Mouse (Mus musculus) spleen, postnatal 14 days (tissue): Measurements from ENCODE around the gene Tmtc1.

Experiments
- DNase-seq, 2 experiments: peaks; one replicate each; pipeline ENCODE4 v3.0.0; 2021 to 2022; ENCODE audit warnings: low spot score in 2 of 2

The Tmtc1 gene

DNA sequence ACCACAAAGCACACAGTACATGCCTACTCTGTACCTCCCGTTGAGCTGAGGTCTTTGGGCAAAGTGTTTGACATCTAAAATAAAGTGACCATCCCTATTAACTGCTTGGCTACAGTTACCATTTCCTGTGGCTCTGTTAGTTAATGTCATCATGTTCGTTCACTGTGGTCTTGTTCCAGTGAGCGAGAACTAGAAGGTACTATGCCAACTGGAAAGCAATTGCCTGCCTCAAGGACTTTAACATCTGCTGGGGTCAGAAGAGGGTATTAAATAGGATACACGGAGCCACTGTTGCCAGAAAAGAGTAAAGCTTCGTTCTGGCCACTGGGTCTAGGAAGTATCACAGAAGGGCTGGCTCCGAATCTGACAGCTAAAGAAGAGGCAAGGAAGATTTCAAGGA, 23.8 kb downstream of the Tmtc1 start:
- DNase-seq, result no peak

DNA sequence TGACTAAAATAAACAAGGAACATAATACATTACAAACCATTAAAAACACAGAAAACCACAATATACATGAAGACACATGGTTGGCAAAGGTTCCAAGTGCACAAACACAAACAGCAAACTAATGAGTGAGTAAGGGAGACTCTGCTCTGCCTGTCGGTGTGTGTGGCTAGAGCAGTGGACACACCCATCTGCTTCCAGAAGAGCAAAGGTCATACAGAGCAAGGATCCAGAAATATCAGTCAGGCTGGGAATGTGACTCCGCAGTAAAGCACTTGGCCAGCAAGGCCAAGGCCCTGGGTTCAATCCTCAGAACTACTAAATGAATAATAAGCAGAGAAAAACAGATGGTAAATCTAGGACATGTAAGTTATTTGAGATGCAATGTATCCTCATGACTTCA, 27.6 kb downstream of the Tmtc1 start:
- DNase-seq, result no peak

DNA sequence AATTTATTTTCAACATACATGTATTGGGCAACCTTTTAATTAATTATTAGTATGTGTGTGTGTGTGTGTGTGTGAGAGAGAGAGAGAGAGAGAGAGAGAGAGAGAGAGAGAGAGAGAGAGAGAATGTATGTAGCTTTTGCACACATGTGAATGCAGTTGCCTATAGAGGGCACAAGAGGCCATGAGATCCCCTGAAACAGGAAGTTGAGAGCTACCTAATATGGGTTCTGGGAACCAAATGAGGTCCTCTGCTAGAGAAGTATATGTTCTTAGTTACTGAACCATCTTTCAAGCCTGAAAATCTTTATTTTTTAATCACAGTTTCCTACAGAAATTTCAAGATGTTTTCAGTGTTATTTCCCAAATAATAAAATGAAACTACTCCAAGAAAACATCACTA, 30.6 kb downstream of the Tmtc1 start:
- DNase-seq, result no peak

DNA sequence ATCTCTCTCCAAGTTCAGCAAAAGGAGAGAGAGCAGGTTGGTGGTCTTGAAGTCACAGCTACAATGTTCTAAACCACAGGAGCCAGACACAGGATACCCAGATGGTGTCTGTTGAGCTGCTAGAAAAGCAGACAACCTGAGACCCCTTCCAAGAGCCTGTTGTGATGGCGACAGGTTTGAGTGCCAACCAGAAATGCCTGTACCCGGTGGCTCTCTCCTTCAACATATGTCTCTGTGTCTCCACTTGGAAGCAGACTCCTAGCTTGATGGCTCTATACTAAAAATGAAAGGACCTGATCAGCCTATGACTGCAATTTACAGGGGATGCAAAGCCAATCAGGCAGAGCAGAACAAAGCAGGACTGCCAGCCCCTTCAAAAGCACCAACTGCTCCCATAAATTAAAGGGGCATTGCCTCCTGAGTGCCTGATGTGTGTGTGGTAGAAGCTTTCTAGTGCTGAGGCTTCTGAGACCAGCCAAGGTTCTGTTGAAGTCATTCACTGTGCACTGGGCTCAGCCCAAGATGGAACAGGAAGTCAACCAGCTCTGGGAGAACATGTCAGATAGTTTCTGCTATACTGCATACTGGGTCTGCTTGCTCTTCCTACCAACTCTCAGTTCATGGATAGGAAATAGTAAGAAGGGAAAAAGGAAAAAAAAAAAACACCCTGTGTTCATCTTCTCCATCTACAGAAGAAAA, 37.2 kb downstream of the Tmtc1 start:
- no peak for DNase-seq

DNA sequence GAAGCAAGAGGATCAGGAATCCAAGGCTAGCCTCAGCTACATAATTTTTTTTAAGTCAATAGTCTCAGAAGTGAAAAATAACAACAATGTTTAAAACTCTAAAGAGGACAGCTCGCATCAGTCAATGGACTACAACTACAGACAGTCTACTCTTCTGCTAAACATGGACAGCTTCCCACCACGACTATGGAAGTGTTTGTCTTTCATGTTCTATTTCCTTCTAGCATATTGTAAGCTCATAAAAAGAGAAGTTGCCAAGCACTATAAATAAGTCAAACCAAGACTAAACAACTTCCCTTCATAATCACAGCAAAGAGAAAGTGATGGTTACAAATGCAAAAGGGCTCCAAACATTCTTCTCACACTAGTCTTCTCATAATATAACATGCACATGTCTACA, 38.6 kb downstream of the Tmtc1 start:
- DNase-seq, result no peak

DNA sequence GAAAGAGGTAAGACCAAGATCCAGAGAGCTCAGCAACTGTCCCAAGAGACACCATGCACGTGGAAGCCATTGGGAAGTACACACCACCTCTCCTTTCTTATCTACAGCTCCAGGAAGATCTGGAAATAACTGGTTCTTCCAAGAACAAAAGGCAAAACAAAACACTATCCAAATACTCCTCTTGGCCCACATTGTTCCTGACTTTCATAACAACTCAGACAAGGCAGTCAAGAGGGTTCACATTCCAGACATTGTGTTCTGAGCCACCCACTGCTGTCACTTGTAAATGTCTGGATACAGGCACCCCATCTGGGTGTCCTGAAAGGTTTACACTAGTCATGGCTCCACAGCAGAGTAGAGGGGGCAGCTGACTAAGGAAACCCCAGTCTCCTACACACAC, 39.7 kb downstream of the Tmtc1 start:
- no peak for DNase-seq

DNA sequence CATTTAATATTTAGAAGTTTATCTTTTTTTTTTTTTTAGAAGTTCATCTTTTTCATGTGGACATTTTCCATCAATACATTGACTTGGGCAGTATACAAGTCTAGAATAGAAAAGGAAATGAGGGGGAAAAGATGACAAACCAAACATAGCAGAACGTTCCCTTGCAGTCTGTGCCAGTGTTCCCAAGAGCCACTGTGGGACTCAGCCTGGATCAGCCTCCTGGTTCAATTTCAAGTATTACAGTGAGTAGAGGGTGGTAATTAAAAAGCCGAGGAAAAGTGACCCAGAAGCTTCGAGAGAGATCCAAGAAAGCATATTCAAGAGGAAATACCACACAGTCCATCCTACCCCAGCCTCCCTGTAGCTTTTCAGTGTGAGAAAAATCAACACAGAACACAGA, 40.4 kb downstream of the Tmtc1 start:
- DNase-seq, result no peak

DNA sequence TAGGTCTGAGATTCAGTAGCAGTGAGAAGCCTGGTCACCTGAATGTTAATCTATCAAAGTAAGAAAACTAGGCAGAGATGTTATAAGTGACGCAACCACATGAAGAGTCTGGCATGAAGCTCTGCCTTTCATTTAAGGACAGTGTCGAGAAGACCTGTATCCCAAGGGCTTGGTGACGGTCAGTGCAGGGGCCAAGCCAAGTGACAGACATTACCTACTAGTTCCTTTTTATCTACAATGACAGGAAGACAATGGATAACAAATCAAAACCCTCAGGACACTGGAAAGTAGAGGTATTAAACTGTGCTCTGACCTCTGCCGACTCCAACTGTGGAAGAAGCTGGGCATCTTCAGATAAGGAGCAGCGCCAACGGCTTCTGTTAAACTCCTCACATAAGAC, 43.2 kb downstream of the Tmtc1 start:
- DNase-seq, result no peak

DNA sequence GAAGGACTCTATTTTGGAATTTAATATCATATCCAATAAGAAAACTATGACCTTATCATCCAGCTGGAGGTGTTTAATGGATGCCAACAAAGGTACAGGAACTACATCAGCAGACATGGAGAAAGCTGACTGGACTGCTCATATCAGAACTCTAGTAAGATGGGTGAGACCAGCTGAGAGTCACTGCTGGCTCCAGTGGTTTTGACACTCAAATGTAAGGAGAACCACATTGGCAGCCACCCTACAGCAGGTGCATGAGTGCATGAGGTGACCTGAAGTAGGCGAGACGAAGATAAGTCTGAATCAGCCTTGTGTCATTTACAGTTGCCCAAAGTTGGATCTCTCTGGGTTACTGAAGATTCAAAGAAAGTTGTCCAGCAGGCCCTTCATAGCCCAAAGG, 44.6 kb downstream of the Tmtc1 start:
- no peak for DNase-seq

DNA sequence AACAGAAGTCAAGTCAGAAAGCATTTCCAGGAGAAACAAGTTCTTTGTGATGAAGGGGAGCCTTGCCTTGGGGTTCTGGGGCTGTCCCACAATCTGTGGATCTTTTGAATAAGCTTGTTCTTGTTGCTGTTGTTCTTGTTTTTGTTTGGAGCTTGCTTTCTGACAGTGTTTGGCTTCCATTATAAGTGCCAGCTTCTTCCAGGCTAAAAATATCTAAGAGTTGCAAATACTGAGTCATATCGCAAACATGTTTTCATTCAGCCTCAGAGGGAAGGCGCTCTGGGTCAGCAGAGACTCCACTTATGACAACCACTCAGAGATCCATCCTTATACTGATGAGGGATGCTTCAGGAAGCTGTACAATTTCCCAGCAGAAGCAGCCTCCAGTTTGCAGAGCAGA, 45.3 kb downstream of the Tmtc1 start:
- DNase-seq, result no peak

DNA sequence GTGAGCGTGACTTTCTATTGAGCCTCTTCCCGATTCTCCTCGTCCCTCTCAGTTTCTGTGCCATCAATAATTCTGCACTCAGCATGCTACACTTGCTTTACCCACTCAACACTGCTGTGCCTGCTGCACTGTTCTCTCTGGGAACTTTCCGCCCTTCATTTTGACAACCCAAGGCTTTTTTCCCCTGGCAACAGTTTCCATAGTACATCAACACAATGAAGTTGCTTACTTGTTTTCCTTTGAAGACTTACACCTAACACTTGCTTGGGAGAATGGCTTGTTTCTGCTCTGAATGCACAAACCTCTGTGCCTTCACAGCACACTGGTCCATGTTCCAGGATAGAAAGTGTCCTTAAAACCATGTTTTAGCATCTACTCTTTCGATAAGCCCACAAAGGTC, 46.9 kb downstream of the Tmtc1 start:
- no peak for DNase-seq

DNA sequence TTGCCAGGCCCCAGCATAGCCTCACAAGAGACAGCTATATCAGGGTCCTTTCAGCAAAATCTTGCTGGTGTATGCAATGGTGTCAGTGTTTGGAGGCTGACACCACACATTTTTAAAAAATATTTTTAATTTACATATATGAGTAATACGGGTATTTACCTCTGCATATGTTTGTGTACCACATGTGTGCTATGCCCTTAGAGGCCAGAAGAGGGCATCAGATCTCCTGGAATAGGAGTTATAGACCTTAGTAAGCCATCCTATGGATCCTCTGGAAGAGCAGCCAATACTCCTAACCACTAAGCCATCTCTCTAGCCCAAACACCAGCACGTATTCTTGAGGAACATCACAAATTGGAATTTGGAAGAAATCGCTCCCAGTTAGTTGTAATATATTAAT, 48.9 kb downstream of the Tmtc1 start:
- no peak for DNase-seq

DNA sequence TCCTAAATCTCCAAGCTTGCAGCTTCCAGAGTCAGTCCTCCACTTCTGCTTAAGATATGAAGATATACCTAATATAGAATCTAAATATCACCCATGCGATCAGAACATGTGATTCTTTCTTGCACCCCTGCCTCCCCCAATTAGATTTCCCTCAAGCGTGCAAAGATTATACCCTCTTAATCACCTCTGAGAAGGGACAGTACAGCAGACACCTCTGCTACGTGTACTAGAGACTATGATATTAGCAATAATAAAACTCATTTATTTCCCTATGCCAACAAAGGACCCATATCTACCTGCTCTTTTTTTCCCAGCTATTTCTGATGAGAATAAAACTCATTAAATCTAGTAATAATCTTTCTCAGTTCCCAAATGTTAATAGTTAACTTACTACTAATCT, 49.9 kb downstream of the Tmtc1 start:
- no peak for DNase-seq

DNA sequence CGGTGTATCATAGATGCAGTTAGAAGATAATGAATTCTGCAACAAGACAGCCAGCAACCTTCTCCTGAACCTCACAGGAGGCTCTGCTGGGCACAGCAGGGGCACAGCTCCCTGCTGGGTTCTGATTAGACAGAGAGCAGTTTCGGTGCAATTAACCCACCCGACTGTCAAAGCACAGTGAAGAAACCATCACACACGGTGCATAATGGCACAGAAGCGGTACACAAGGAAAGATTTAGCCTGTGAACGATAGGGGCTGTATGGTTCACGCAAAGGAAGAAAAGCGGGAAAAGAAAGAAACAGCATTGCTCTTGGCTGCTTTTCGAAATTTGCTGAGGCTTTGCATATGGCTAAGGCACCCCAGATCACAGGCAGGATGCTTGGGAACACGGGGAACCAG, 52.0 kb downstream of the Tmtc1 start:
- no peak for DNase-seq

DNA sequence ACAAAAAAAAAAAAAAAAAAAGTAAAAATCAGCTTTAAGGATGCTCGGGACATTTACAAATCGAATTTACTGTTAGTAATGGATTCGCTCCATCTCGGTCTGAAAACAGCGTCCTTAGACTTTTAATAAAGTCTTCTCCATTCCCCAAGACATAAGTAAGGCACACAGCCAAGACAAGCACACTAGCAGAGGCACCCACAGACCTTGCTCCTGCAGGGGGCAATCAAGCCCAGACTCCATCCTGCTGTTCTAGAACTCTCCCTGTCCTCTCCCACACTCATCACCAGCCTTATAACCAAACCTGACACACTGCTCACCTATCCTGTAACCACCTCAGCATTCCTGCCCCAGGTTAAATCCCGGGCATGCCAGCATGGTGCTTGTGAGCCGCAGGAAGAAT, 52.9 kb downstream of the Tmtc1 start:
- no peak for DNase-seq

DNA sequence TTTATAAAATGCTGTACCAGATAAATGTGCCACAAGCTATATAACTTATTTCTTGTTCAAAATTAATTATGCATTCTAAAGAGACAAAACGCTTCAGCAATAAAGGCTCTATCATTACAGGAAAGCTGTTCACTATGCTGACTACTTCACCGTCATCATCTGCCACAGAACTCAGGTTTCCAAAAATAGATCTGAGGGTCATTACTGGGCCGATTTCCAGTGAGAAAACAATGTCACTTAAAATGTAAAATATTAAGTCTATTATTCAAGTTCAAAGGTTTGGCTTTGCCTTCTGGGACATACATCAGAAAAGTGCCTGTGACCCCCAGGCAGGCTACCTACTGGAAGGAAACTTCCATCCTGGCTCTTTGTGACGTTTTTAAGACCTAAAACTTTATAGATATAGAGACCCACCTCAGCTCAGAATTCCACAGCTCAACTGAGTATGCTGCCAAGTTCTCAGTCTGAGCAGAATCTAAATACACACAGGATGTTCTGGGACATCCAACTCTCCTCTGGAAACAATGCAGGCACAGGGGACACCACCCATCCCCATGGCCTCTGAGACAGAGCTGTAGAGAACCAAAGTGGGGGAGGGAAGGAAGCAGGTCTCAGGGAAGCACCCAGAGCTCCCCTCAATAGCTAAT, 53.4 kb downstream of the Tmtc1 start:
- DNase-seq, result no peak

DNA sequence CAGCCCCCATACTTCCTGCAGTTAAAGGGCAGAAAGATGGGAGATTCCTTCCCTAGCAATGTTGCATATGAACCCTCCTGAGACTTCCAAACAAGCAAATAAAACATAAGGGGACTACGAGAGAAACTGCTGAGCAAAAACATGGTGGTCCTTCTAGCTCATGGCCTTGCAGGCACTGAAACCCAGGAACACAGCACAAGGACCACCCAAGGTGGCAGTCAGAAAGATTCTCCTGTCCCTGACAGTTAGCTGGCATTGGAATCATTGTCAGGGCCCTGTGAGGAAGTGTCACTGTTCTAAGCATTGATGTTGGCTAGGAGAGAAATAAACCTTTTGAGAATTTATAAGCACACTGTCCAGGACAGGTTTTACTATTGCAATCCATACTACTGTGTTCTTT, 56.2 kb downstream of the Tmtc1 start:
- no peak for DNase-seq

DNA sequence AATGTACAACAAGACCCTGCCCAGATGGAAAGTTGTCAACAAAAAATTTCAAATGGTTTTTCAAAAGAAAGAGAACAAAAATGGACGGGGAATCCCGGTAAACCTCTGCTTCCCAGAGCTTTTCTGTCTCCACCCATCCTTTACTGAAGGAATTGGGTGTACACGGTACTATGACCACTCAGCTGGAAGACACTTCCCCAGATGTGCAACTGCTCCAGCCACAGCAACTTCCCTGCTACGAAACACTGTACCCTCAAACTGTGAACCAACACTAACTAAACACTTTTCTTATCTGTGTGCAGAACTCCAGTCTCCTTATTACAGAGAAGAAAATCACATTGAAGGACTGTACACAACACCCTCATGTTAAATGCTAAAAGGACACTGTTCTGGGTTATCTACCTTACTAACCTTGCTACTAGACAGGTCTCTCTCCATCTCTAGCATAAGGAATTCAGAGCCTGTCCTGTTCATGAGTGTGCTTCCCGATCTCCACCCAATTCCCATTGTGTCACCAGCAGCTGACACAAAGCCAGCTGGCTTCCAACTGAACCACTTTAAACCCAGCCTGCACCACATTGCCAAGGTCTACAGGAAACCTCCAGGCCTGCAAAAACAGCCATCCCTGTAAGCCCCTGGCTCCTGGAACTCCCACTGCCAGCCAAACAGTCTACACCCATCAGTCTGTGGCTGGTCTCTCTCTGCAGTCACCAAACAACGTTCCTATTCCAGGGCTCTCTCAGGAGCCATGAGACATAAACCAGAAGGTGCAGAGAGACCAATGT, 59.9 kb downstream of the Tmtc1 start:
- no peak for DNase-seq

DNA sequence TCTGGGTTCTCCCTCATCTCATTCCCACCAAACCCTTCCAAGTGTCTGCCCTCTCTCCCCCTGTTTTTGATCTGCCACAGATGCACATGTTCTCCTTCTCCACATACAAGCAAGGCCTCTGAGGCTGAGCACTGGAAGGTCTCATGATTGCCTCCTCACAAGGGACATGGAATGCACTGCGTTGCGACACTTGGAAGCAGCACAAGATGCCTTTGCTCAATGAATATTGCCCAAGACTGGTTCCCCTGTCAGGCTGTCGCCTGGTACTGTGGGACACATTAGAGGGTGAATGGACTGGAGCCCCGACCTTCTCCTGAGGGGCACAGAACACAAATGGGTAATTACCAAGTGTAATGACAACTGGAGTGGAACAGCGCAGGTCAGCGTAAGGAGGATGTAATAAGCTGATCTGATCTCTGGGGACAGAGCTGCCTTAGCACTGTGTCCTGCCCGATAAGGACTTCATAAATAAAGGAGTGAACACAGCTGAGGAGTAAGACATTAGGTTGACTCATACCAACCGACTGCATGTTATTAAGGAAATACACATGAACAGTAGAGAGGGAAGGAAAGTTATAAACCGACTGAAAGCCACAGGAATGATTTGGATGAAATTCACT, 62.9 kb downstream of the Tmtc1 start:
- DNase-seq, result no peak

DNA sequence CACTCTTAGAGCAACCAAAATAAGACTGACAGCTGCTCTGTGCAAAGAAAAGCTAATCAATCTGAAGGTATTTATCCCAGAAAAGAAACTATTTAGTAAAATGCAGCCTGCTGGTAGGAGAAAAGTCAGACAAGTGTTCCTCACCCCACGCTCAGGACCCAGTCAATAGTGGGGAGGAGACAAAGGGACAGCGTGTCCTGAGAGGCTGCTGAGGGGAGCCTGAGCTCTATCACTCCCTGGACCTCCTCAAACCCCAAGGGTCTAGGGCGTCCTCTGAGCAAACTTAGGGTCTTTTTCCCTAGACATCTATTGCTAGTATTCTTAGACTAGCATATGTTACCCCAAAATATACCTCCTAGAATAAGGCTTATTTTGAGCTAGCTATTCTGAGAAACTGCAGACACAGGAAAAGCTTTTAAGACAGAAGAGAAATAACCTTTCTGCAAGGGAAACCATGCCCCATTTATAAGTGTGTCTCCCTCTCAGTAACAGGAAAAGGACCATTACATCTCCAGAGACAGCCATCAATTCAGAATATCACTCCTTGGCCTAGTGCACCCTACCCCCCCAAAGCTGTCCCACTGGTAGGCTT, 68.5 kb downstream of the Tmtc1 start:
- no peak for DNase-seq

DNA sequence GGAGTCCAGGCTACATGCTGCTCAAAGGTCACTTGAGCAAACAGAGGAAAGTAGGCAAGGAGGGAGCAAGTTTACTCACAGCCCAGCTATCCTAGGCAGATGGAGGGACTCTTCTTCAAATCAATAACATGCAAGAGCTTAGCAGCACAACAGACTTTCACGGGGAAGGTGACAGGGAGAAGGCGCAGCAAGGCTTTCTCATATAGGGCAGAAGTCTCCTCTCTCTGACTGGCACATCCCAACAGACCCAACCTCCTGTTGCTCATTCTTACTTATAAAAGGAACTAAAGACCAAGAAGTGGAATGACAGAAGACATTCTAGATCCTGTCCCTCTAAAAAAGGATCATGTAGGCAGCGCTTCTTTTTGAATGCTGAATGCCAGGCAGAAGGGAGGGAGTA, 69.2 kb downstream of the Tmtc1 start:
- no peak for DNase-seq

DNA sequence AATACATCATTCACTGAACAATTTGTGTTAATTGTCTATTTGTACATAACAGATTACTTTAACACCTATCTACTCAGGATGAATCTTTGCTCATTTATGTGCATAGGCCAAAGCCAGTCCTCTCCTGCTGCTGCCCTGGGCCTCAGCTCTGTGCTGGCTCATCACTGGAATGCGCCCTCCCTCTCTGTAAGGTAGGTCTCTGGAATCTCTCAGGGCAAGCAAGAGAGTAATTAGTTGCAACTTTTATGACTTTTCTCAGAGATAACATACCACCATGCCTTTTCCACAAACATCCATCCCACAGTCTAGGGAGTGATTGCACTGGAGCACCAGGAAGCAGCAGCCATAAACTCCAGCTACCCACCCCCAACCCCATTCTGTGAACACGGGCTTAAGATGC, 70.7 kb downstream of the Tmtc1 start:
- no peak for DNase-seq
